Mouse (Mus musculus): Measurements from ENCODE around the gene Rad51. TPM values are rescaled to one million over a fixed set of nuclear protein-coding genes. Genes with fewer than 3 reads are reported as not detected.

Rad51 gene
- polyA plus RNA-seq, 1 experiment from 2014 or later = 10.3 TPM

- WGBS = 94% methylated on average over 3 of the region's 3 CpGs
Observed at GRCm38 (mm10) chr2:119111060-119111459, 1.5 kb upstream of the Rad51 start.

GRCm38 (mm10) chr2:119113121-119113925, 730 bp downstream of the Rad51 start:
- Histone ChIP-seq H3K36me3 (ENCODE audit: control insufficient read depth, insufficient read depth) (peaks cover 3% of the 10 kb centered on the region; the same call in 1 of the 2 replicates), H3K9ac (ENCODE audit: low read depth, low read length) (peak overlapping the region; percentile 58), H3K4me1 (replicated peaks; ENCODE audit: control insufficient read depth, insufficient read depth, low read length) (no peaks in the 10 kb centered on the region; the same call in 1 of the 2 replicates), H3K4me2 (replicated peaks; ENCODE audit: low read depth) (peak overlapping the region; percentile 98), H3K4me3 (ENCODE audit: low read depth, low read length) (peak overlapping the region; percentile 86), H3K27ac (ENCODE audit: low read depth, low read length) (peak overlapping the region; percentile 89; the same call in 1 of the 2 replicates), H3K27me3 (replicated peaks; ENCODE audit: control insufficient read depth, insufficient read depth, low read length) (no peaks in the 10 kb centered on the region), H3K9me3 (ENCODE audit: control insufficient read depth) (no peaks in the 10 kb centered on the region)
- WGBS = 9% methylated on average over 20 of the region's 20 CpGs
- no peak for ATAC-seq
- no peak for TF ChIP-seq CTCF (IDR thresholded peaks at IDR 0.05; ENCODE audit: low read depth)

More at GRCm38 (mm10) chr2:119111060-119111459, 1.5 kb upstream of the Rad51 start:
- Histone ChIP-seq H3K27me3 (replicated peaks; ENCODE audit: control insufficient read depth, insufficient read depth, low read length) (no peaks in the 10 kb centered on the region), H3K27ac (ENCODE audit: low read depth, low read length) (no peak overlapping the region), H3K4me1 (replicated peaks; ENCODE audit: control insufficient read depth, insufficient read depth, low read length) (no peaks in the 10 kb centered on the region; the same call in 1 of the 2 replicates), H3K36me3 (ENCODE audit: control insufficient read depth, insufficient read depth) (no peaks in the 10 kb centered on the region), H3K4me2 (replicated peaks; ENCODE audit: low read depth) (no peak overlapping the region), H3K4me3 (ENCODE audit: low read depth, low read length) (no peak overlapping the region), H3K9ac (ENCODE audit: low read depth, low read length) (no peak overlapping the region), H3K9me3 (ENCODE audit: control insufficient read depth) (no peaks in the 10 kb centered on the region)
- TF ChIP-seq CTCF (IDR thresholded peaks at IDR 0.05; ENCODE audit: low read depth) = no peak
- ATAC-seq = no peak

- Histone ChIP-seq H3K9ac (ENCODE audit: low read depth, low read length) (no peak overlapping the region), H3K4me3 (ENCODE audit: low read depth, low read length) (no peak overlapping the region), H3K27ac (ENCODE audit: low read depth, low read length) (no peak overlapping the region), H3K4me1 (replicated peaks; ENCODE audit: control insufficient read depth, insufficient read depth, low read length) (no peaks in the 10 kb centered on the region), H3K27me3 (replicated peaks; ENCODE audit: control insufficient read depth, insufficient read depth, low read length) (no peaks in the 10 kb centered on the region), H3K9me3 (ENCODE audit: control insufficient read depth) (no peaks in the 10 kb centered on the region), H3K36me3 (ENCODE audit: control insufficient read depth, insufficient read depth) (peaks cover 77% of the 10 kb centered on the region), H3K4me2 (replicated peaks; ENCODE audit: low read depth) (no peak overlapping the region)
- no peak for ATAC-seq
- WGBS = 78% methylated on average over 5 of the region's 5 CpGs
- no peak for TF ChIP-seq CTCF (IDR thresholded peaks at IDR 0.05; ENCODE audit: low read depth)
Observed at GRCm38 (mm10) chr2:119136346-119136898, 23.8 kb downstream of the Rad51 start.

GRCm38 (mm10) chr2:119145199-119145598, 32.6 kb downstream of the Rad51 start:
- H3K27ac ChIP-seq (ENCODE audit: low read depth, low read length) = no peak overlapping the region
- H3K4me2 ChIP-seq (replicated peaks; ENCODE audit: low read depth) = no peak overlapping the region
- peak; percentile 66 for TF ChIP-seq CTCF (IDR thresholded peaks at IDR 0.05; ENCODE audit: low read depth)
- no peaks in the 10 kb centered on the region for H3K4me1 ChIP-seq (replicated peaks; ENCODE audit: control insufficient read depth, insufficient read depth, low read length)
- H3K36me3 ChIP-seq (ENCODE audit: control insufficient read depth, insufficient read depth) = peaks cover 87% of the 10 kb centered on the region
- WGBS = 84% methylated on average over 2 of the region's 2 CpGs
- H3K9ac ChIP-seq (ENCODE audit: low read depth, low read length) = no peak overlapping the region
- no peaks in the 10 kb centered on the region for H3K27me3 ChIP-seq (replicated peaks; ENCODE audit: control insufficient read depth, insufficient read depth, low read length)
- H3K9me3 ChIP-seq (ENCODE audit: control insufficient read depth) = no peaks in the 10 kb centered on the region
- no peak for ATAC-seq
- H3K4me3 ChIP-seq (ENCODE audit: low read depth, low read length) = no peak overlapping the region

GRCm38 (mm10) chr2:119146435-119146834, 33.8 kb downstream of the Rad51 start:
- no peak for ATAC-seq
- Histone ChIP-seq H3K36me3 (ENCODE audit: control insufficient read depth, insufficient read depth) (peaks cover 89% of the 10 kb centered on the region), H3K27me3 (replicated peaks; ENCODE audit: control insufficient read depth, insufficient read depth, low read length) (no peaks in the 10 kb centered on the region), H3K4me3 (ENCODE audit: low read depth, low read length) (no peak overlapping the region), H3K27ac (ENCODE audit: low read depth, low read length) (no peak overlapping the region), H3K9ac (ENCODE audit: low read depth, low read length) (no peak overlapping the region), H3K4me1 (replicated peaks; ENCODE audit: control insufficient read depth, insufficient read depth, low read length) (no peaks in the 10 kb centered on the region), H3K4me2 (replicated peaks; ENCODE audit: low read depth) (no peak overlapping the region), H3K9me3 (ENCODE audit: control insufficient read depth) (no peaks in the 10 kb centered on the region)
- WGBS = 78% methylated on average over 6 of the region's 6 CpGs
- TF ChIP-seq CTCF (IDR thresholded peaks at IDR 0.05; ENCODE audit: low read depth) = no peak

- ATAC-seq = no peak
- 88% methylated on average over 22 of the region's 22 CpGs for WGBS
- H3K4me1 ChIP-seq (replicated peaks; ENCODE audit: control insufficient read depth, insufficient read depth, low read length) = no peaks in the 10 kb centered on the region
Observed at GRCm38 (mm10) chr2:119147160-119147678, 34.6 kb downstream of the Rad51 start.

More at GRCm38 (mm10) chr2:119147160-119147678, 34.6 kb downstream of the Rad51 start:
- Histone ChIP-seq H3K36me3 (ENCODE audit: control insufficient read depth, insufficient read depth) (peaks cover 88% of the 10 kb centered on the region), H3K4me2 (replicated peaks; ENCODE audit: low read depth) (no peak overlapping the region), H3K9ac (ENCODE audit: low read depth, low read length) (no peak overlapping the region), H3K27me3 (replicated peaks; ENCODE audit: control insufficient read depth, insufficient read depth, low read length) (no peaks in the 10 kb centered on the region), H3K27ac (ENCODE audit: low read depth, low read length) (no peak overlapping the region), H3K4me3 (ENCODE audit: low read depth, low read length) (no peak overlapping the region), H3K9me3 (ENCODE audit: control insufficient read depth) (no peaks in the 10 kb centered on the region)
- TF ChIP-seq CTCF (IDR thresholded peaks at IDR 0.05; ENCODE audit: low read depth) = no peak

Measured in intestine, postnatal 0 days (tissue).